Mouse (Mus musculus) lung, adult 2 months (tissue): Measurements from ENCODE around the gene Trpv4.

Source experiments
- CTCF ChIP-seq: fragments of 200-500 bp; IDR thresholded peaks from 2 replicates; pipeline ENCODE4 v1.5.1; 2011; ENCODE audit warnings: mild to moderate bottlenecking, low read length, control low read depth; ENCODE audit not compliant: insufficient read depth
- POLR2A ChIP-seq: fragments of 200-500 bp; IDR thresholded peaks from 2 replicates; pipeline ENCODE4 v1.6.1; 2011; ENCODE audit warnings: low read depth, mild to moderate bottlenecking, control low read depth, low read length, borderline replicate concordance; ENCODE audit errors: extremely low read depth

DNA sequence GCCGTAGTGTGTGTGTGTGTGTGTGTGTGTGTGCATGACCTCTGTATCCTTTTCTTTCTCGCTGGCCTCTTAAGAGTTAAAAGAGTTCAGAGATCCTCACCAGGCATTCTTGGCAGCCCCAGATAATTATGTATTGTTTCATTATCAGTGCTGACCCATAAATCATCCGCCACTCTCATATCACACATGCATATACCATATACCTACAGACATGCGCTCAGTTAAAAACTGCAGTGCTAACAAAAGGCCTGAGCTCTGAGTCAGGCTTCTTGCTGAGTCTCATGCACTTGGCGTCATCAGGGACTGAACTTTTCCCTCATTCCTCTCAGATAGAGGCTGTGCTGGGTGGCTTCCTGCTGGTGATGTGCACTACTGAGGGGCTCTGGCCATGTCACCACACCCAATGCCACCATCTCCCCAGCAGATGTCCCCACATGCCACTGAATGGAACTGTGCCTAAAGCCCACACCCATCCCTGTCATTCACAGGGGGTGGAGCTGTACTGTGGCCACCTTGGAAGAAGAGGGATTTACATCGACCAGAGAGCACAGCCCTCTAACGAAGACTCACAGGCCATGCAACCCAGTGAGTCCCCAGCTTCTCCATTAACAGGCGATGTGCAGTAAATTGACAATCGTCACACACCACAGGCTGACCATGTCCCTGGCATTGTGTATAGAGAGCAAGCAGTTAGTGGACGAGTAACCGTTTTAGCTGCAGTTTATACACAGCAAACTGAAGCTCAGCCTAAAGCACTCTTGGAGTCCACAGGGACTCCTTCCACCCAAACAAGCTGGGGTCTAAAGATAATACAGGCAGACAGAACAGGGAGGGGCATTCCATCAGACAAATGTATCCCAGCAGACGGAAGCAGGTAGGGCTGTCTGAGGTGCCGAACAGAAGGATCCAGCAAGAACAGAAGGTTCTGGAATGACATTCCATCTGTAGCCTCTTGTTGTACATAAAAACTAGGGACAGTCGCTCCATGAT, 44.5 kb upstream of the Trpv4 start:
- TF ChIP-seq CTCF (peak; percentile 74), POLR2A (no peak)
